Mouse (Mus musculus): ENCODE measurements around the gene Olfr646. TPM values are rescaled to one million over a fixed set of nuclear protein-coding genes. Genes with fewer than 3 reads are reported as not detected.

The Olfr646 gene
- polyA plus RNA-seq (2015; fragmentation: Nextera tagmentation; extraction: Ambion mirVana), result not detected in 2 replicates

DNA sequence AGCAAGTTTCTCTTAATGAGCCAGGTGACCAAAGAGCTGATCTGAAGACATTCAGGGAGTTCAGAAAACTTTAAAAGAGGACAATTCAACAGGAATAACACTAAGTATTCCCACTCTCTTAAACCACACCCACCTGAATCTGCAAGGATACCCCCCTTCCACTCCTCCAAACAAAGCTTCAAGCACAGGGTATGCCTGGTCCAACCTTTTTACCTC is at the start of gene Olfr646:
Olfr646 (plus strand) TSS at position 117 of the 216 bp plus-strand sequence.

DNA sequence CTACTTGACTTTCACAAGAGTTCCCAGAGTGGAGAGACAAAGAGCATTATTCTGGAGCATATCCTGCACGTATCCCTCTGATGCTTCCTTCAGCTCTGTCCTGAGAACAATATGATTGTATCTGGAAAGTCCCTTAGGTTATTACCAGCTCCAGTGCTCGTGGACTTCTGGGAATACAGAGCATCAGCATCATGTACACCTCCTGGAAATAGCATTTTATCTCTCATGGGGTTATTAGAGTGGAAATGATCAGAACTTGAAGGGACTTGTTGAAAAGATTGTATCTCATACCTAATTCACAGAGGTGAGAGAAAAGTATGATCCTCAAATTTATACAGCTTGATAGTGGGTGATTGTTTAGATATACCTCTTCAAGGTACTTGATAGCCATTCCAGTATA is 43.3 kb upstream of the Olfr646 start, which contains the start of gene 4930516K23Rik:
4930516K23Rik (minus strand) TSS at position 101 of the 400 bp plus-strand sequence.

DNA sequence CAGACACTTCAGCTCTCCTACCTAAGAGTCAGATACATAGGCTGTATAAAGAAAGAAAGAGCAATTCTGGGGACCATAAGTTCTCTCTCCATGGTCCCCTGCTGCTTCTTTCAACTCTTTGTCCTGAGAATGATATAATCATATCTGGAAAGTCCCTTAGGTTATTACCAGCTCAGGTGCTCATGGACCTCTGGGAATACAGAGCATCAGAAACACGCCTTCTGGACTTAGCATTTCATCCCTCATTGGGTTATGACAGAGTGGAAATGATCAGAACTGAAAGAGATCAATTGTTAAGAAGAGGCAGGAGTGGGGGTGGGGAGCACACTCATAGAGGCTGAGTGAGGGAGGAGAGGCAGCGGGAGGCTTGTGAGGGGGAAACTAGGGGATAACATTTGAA is 32.9 kb upstream of the Olfr646 start, which contains the start of gene Olfr644:
Olfr644 (minus strand) TSS at position 101 of the 400 bp plus-strand sequence.

DNA sequence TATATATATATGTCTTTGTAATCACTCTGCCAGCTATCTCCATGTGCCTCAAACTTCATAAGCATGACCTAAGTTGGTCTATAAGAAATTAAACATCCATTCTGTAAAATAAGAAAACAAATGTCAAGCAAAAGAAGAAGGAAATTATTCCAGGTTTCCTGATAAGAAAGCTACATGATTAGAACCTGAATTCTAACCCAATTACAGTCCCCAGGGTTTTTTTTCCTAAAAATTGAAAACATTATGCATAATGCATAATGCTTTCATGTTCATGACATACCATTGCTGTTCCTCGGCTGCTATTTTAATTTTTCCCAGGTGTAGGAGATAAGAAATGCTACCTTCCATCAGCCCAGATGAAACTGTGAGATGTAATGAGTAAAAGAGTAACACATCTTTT is 19.3 kb upstream of the Olfr646 start, which contains the start of gene Olfr645:
Olfr645 (minus strand) TSS at position 101 of the 400 bp plus-strand sequence.

DNA sequence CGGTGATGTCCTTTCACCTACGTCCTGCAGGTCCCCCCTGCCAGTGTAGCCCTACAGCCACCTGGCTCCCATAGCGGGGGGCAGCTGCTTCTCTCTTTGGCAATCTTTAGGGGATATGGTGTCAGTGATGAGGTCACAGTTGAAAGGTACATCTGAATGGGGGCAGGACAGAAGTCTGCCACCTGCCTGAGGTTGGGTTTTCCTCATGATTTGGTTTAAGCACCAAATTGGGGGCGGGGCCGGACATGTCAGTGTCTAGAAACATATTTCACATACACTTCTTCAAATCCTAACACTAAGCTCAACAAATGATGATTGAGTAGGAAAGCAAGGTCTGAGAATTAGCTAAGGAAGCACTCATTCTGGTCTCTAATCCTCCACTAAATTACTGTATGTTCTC is 25.1 kb downstream of the Olfr646 start, which contains the start of gene Ubqln5:
Ubqln5 (minus strand) TSS at position 101 of the 400 bp plus-strand sequence.

DNA sequence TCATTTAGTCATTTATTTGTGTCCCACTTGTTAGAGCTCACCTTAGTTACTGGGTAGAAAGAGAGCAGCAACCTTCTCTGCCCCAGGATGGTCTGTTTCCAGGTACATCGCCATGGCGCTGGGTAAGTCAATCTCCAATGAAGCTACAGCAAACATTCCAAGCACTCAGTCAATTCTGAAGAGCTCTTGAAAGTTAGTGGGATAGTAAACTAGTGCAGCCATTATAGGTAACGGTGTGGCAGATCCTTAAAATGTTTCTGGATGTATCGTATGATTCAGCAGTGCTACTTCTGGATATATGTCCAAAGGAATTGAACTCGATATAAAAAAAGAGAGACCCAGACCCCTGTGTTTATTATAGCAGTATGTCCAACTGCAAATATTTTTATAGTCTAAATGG is 32.6 kb downstream of the Olfr646 start, which contains the start of gene Olfr643:
Olfr643 (minus strand) TSS at position 101 of the 400 bp plus-strand sequence.

DNA sequence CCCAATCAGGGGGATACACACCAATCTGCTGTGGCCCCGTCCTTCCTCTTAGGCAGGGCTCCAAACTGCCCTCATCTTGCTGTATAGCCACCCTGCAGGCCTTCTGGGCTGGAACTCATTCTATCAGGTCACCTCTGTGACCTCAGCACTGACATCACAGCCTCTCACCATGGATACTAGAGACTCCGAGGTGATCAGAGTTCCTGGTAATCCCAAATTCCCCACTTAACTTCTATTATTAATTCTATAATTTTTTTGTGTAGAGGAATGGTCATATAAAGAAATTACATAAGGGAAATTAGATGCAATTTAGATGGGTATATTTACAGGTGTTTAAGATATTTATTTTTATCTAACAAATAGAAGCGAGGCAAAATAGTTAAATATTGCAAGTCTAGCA is 38.5 kb downstream of the Olfr646 start, which contains the start of gene Ubqln3:
Ubqln3 (minus strand) TSS at position 101 of the 400 bp plus-strand sequence.

DNA sequence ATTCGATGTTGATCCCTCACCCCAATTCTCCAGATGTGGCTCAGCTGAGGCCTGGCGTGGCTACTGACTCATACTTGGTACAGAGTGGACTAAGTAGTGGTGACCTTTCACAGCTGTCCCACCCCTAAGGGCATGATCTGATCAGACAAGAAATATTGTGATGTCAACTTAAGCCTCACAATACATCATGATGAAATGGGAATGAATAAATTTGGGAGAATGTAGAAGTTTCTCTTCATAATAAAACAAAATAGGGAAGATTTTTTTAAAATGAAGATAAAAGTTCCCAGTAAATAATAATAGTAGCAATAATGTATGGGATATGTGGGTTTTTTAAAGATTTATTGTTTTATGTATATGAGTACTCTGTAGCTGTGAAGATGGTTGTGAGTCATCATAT is 45.8 kb downstream of the Olfr646 start, which contains the start of gene Ubqlnl:
Ubqlnl (minus strand) TSS at position 101 of the 400 bp plus-strand sequence.

Other genes starting within 250 kb of the Olfr646 start
- gene Olfr66, start 218.6 kb upstream of the Olfr646 start, polyA plus RNA-seq (2015; fragmentation: Nextera tagmentation; extraction: Ambion mirVana), result not detected in 2 replicates
- gene Olfr64, start 210.4 kb upstream of the Olfr646 start, polyA plus RNA-seq (2015; fragmentation: Nextera tagmentation; extraction: Ambion mirVana), result not detected in 2 replicates
- not detected in 2 replicates for gene Olfr65, start 201.4 kb upstream of the Olfr646 start, polyA plus RNA-seq (2015; fragmentation: Nextera tagmentation; extraction: Ambion mirVana)
- gene Olfr631, start 176.0 kb upstream of the Olfr646 start, polyA plus RNA-seq (2015; fragmentation: Nextera tagmentation; extraction: Ambion mirVana), result not detected in 2 replicates
- gene Olfr632, start 170.5 kb upstream of the Olfr646 start, polyA plus RNA-seq (2015; fragmentation: Nextera tagmentation; extraction: Ambion mirVana), result not detected in 2 replicates
- gene Olfr633, start 160.4 kb upstream of the Olfr646 start, polyA plus RNA-seq (2015; fragmentation: Nextera tagmentation; extraction: Ambion mirVana), result not detected in 2 replicates
- not detected in 2 replicates for gene Olfr635, start 133.7 kb upstream of the Olfr646 start, polyA plus RNA-seq (2015; fragmentation: Nextera tagmentation; extraction: Ambion mirVana)
- gene Olfr638, start 106.1 kb upstream of the Olfr646 start, polyA plus RNA-seq (2015; fragmentation: Nextera tagmentation; extraction: Ambion mirVana), result not detected in 2 replicates
- not detected in 2 replicates for gene Olfr639, start 87.6 kb upstream of the Olfr646 start, polyA plus RNA-seq (2015; fragmentation: Nextera tagmentation; extraction: Ambion mirVana)
- gene Olfr640, start 79.3 kb upstream of the Olfr646 start, polyA plus RNA-seq (2015; fragmentation: Nextera tagmentation; extraction: Ambion mirVana), result not detected in 2 replicates
- not detected in 2 replicates for gene Olfr641, start 69.4 kb upstream of the Olfr646 start, polyA plus RNA-seq (2015; fragmentation: Nextera tagmentation; extraction: Ambion mirVana)
- not detected in 2 replicates for gene Olfr642, start 52.2 kb upstream of the Olfr646 start, polyA plus RNA-seq (2015; fragmentation: Nextera tagmentation; extraction: Ambion mirVana)
- gene 4930516K23Rik, start 43.4 kb upstream of the Olfr646 start, polyA plus RNA-seq (2015; fragmentation: Nextera tagmentation; extraction: Ambion mirVana), result not detected in 2 replicates
- gene Olfr644, start 33.0 kb upstream of the Olfr646 start, polyA plus RNA-seq (2015; fragmentation: Nextera tagmentation; extraction: Ambion mirVana), result not detected in 2 replicates
- not detected in 2 replicates for gene Olfr645, start 19.4 kb upstream of the Olfr646 start, polyA plus RNA-seq (2015; fragmentation: Nextera tagmentation; extraction: Ambion mirVana)
- not detected in 2 replicates for gene Ubqln5, start 25.0 kb downstream of the Olfr646 start, polyA plus RNA-seq (2015; fragmentation: Nextera tagmentation; extraction: Ambion mirVana)
- not detected in 2 replicates for gene Olfr643, start 32.5 kb downstream of the Olfr646 start, polyA plus RNA-seq (2015; fragmentation: Nextera tagmentation; extraction: Ambion mirVana)
- gene Ubqln3, start 38.4 kb downstream of the Olfr646 start, polyA plus RNA-seq (2015; fragmentation: Nextera tagmentation; extraction: Ambion mirVana), result not detected in 2 replicates
- not detected in 2 replicates for gene Ubqlnl, start 45.7 kb downstream of the Olfr646 start, polyA plus RNA-seq (2015; fragmentation: Nextera tagmentation; extraction: Ambion mirVana)
- gene Olfm5, start 60.0 kb downstream of the Olfr646 start, polyA plus RNA-seq (2015; fragmentation: Nextera tagmentation; extraction: Ambion mirVana), result not detected in 2 replicates
- 0.05 and 0.07 TPM in 2 replicates for gene Olfr648, start 78.5 kb downstream of the Olfr646 start, polyA plus RNA-seq (2015; fragmentation: Nextera tagmentation; extraction: Ambion mirVana)
- not detected in 2 replicates for gene Olfr649, start 91.1 kb downstream of the Olfr646 start, polyA plus RNA-seq (2015; fragmentation: Nextera tagmentation; extraction: Ambion mirVana)
- gene Trim6, start 113.9 kb downstream of the Olfr646 start, polyA plus RNA-seq (2015; fragmentation: Nextera tagmentation; extraction: Ambion mirVana), result 0.63 and 1.2 TPM in 2 replicates
- 2.3 and 2.7 TPM in 2 replicates for gene Trim34a, start 139.6 kb downstream of the Olfr646 start, polyA plus RNA-seq (2015; fragmentation: Nextera tagmentation; extraction: Ambion mirVana)
- gene Trim5, start 183.2 kb downstream of the Olfr646 start, polyA plus RNA-seq (2015; fragmentation: Nextera tagmentation; extraction: Ambion mirVana), result 0.36 and 0.41 TPM in 2 replicates
- gene Trim12a, start 210.6 kb downstream of the Olfr646 start, polyA plus RNA-seq (2015; fragmentation: Nextera tagmentation; extraction: Ambion mirVana), result 5.6 and 6.2 TPM in 2 replicates
- gene Trim34b, start 224.6 kb downstream of the Olfr646 start, polyA plus RNA-seq (2015; fragmentation: Nextera tagmentation; extraction: Ambion mirVana), result 0.11 and 0.29 TPM in 2 replicates
- gene Trim12c, start 248.5 kb downstream of the Olfr646 start, polyA plus RNA-seq (2015; fragmentation: Nextera tagmentation; extraction: Ambion mirVana), result 2.0 and 2.2 TPM in 2 replicates

Data from urinary bladder, postnatal 0 days (tissue).